Mouse (Mus musculus): ENCODE results near the gene Muc4. TPM values are rescaled to one million over a fixed set of nuclear protein-coding genes. Genes with fewer than 3 reads are reported as not detected.
A peak's percentile ranks its signal among the peaks of the same experiment; 100 is the strongest.

Gene Muc4
- total and polyA plus RNA-seq, 2 experiments = 0.02 to 0.18 TPM

GRCm38 (mm10) chr16:32728730-32729129, 7.0 kb upstream of the Muc4 start:
- TF ChIP-seq POLR2A (IDR thresholded peaks at IDR 0.05; ENCODE audit: extremely low read depth, insufficient read depth, low read length) = no peak
- no peak for TF ChIP-seq CTCF (IDR thresholded peaks at IDR 0.05; ENCODE audit: low read depth, low read length)
- Histone ChIP-seq H3K4me1 (ENCODE audit: control insufficient read depth, insufficient read depth, low read length) (peaks cover 3% of the 10 kb centered on the region), H3K27ac (replicated peaks; ENCODE audit: insufficient read depth, low read depth, low read length) (no peak overlapping the region; the same call in 1 of the 2 replicates), H3K9ac (ENCODE audit: low read depth, low read length) (no peak overlapping the region), H3K36me3 (ENCODE audit: control insufficient read depth, insufficient read depth, low read length) (no peaks in the 10 kb centered on the region), H3K4me3 (ENCODE audit: insufficient read depth, low read depth, low read length) (no peak overlapping the region), H3K79me2 (ENCODE audit: control insufficient read depth, insufficient read depth, low read length) (no peaks in the 10 kb centered on the region), H3K27me3 (ENCODE audit: control insufficient read depth, insufficient read depth, low read length) (no peaks in the 10 kb centered on the region)
- WGBS = 23% methylated on average over 1 of the region's 1 CpGs
- DNase-seq (ENCODE audit: extremely low read depth, low read depth, low spot score) = peak; percentile 94

GRCm38 (mm10) chr16:32733213-32733612, 2.5 kb upstream of the Muc4 start:
- DNase-seq (ENCODE audit: extremely low read depth, low read depth, low spot score) = no peak
- WGBS = 90% methylated on average over 3 of the region's 3 CpGs
- Histone ChIP-seq H3K9ac (ENCODE audit: low read depth, low read length) (no peak overlapping the region), H3K4me3 (ENCODE audit: insufficient read depth, low read depth, low read length) (no peak overlapping the region), H3K27me3 (ENCODE audit: control insufficient read depth, insufficient read depth, low read length) (no peaks in the 10 kb centered on the region), H3K36me3 (ENCODE audit: control insufficient read depth, insufficient read depth, low read length) (no peaks in the 10 kb centered on the region), H3K79me2 (ENCODE audit: control insufficient read depth, insufficient read depth, low read length) (no peaks in the 10 kb centered on the region), H3K4me1 (ENCODE audit: control insufficient read depth, insufficient read depth, low read length) (peaks cover 3% of the 10 kb centered on the region), H3K27ac (replicated peaks; ENCODE audit: insufficient read depth, low read depth, low read length) (no peak overlapping the region)
- TF ChIP-seq POLR2A (IDR thresholded peaks at IDR 0.05; ENCODE audit: extremely low read depth, insufficient read depth, low read length) (no peak), CTCF (IDR thresholded peaks at IDR 0.05; ENCODE audit: low read depth, low read length) (no peak)

GRCm38 (mm10) chr16:32736022-32736421, 336 bp downstream of the Muc4 start:
- TF ChIP-seq CTCF (IDR thresholded peaks at IDR 0.05; ENCODE audit: low read depth, low read length) (no peak), POLR2A (IDR thresholded peaks at IDR 0.05; ENCODE audit: extremely low read depth, insufficient read depth, low read length) (no peak)
- no peaks in the 10 kb centered on the region for H3K27me3 ChIP-seq (ENCODE audit: control insufficient read depth, insufficient read depth, low read length)
- DNase-seq (ENCODE audit: extremely low read depth, low read depth, low spot score) = no peak
- H3K79me2 ChIP-seq (ENCODE audit: control insufficient read depth, insufficient read depth, low read length) = no peaks in the 10 kb centered on the region
- H3K9ac ChIP-seq (ENCODE audit: low read depth, low read length) = no peak overlapping the region
- H3K27ac ChIP-seq (replicated peaks; ENCODE audit: insufficient read depth, low read depth, low read length) = no peak overlapping the region
- WGBS = 79% methylated on average over 3 of the region's 3 CpGs
- H3K4me3 ChIP-seq (ENCODE audit: insufficient read depth, low read depth, low read length) = no peak overlapping the region
- no peaks in the 10 kb centered on the region for H3K36me3 ChIP-seq (ENCODE audit: control insufficient read depth, insufficient read depth, low read length)
- H3K4me1 ChIP-seq (ENCODE audit: control insufficient read depth, insufficient read depth, low read length) = peaks cover 4% of the 10 kb centered on the region; the same call in 1 of the 2 replicates

GRCm38 (mm10) chr16:32740003-32740663, 4.4 kb downstream of the Muc4 start:
- Histone ChIP-seq H3K9ac (ENCODE audit: low read depth, low read length) (no peak overlapping the region), H3K4me1 (ENCODE audit: control insufficient read depth, insufficient read depth, low read length) (peaks cover 4% of the 10 kb centered on the region; the same call in 1 of the 2 replicates), H3K79me2 (ENCODE audit: control insufficient read depth, insufficient read depth, low read length) (no peaks in the 10 kb centered on the region), H3K27me3 (ENCODE audit: control insufficient read depth, insufficient read depth, low read length) (no peaks in the 10 kb centered on the region), H3K4me3 (ENCODE audit: insufficient read depth, low read depth, low read length) (no peak overlapping the region), H3K36me3 (ENCODE audit: control insufficient read depth, insufficient read depth, low read length) (no peaks in the 10 kb centered on the region), H3K27ac (replicated peaks; ENCODE audit: insufficient read depth, low read depth, low read length) (no peak overlapping the region)
- DNase-seq (ENCODE audit: extremely low read depth, low read depth, low spot score) = peak; percentile 51
- TF ChIP-seq POLR2A (IDR thresholded peaks at IDR 0.05; ENCODE audit: extremely low read depth, insufficient read depth, low read length) (no peak), CTCF (IDR thresholded peaks at IDR 0.05; ENCODE audit: low read depth, low read length) (no peak)
- 34% methylated on average over 8 of the region's 8 CpGs for WGBS

- Histone ChIP-seq H3K36me3 (ENCODE audit: control insufficient read depth, insufficient read depth, low read length) (no peaks in the 10 kb centered on the region), H3K4me3 (ENCODE audit: insufficient read depth, low read depth, low read length) (no peak overlapping the region), H3K9ac (ENCODE audit: low read depth, low read length) (no peak overlapping the region), H3K27ac (replicated peaks; ENCODE audit: insufficient read depth, low read depth, low read length) (no peak overlapping the region), H3K79me2 (ENCODE audit: control insufficient read depth, insufficient read depth, low read length) (no peaks in the 10 kb centered on the region), H3K27me3 (ENCODE audit: control insufficient read depth, insufficient read depth, low read length) (no peaks in the 10 kb centered on the region), H3K4me1 (ENCODE audit: control insufficient read depth, insufficient read depth, low read length) (peaks cover 4% of the 10 kb centered on the region; the same call in 1 of the 2 replicates)
- DNase-seq (ENCODE audit: extremely low read depth, low read depth, low spot score) = no peak
- 78% methylated on average over 9 of the region's 9 CpGs for WGBS
- TF ChIP-seq CTCF (IDR thresholded peaks at IDR 0.05; ENCODE audit: low read depth, low read length) = no peak
- no peak for TF ChIP-seq POLR2A (IDR thresholded peaks at IDR 0.05; ENCODE audit: extremely low read depth, insufficient read depth, low read length)
Observed at GRCm38 (mm10) chr16:32741366-32741765, 5.7 kb downstream of the Muc4 start.

- TF ChIP-seq CTCF (IDR thresholded peaks at IDR 0.05; ENCODE audit: low read depth, low read length) = no peak
- WGBS = 92% methylated on average over 2 of the region's 2 CpGs
Observed at GRCm38 (mm10) chr16:32742712-32743111, 7.0 kb downstream of the Muc4 start.

More at GRCm38 (mm10) chr16:32742712-32743111, 7.0 kb downstream of the Muc4 start:
- no peaks in the 10 kb centered on the region for H3K36me3 ChIP-seq (ENCODE audit: control insufficient read depth, insufficient read depth, low read length)
- H3K27me3 ChIP-seq (ENCODE audit: control insufficient read depth, insufficient read depth, low read length) = no peaks in the 10 kb centered on the region
- H3K4me1 ChIP-seq (ENCODE audit: control insufficient read depth, insufficient read depth, low read length) = peaks cover 4% of the 10 kb centered on the region; the same call in 1 of the 2 replicates
- H3K4me3 ChIP-seq (ENCODE audit: insufficient read depth, low read depth, low read length) = no peak overlapping the region
- no peak overlapping the region for H3K9ac ChIP-seq (ENCODE audit: low read depth, low read length)
- no peak overlapping the region for H3K27ac ChIP-seq (replicated peaks; ENCODE audit: insufficient read depth, low read depth, low read length)
- no peak for DNase-seq (ENCODE audit: extremely low read depth, low read depth, low spot score)
- H3K79me2 ChIP-seq (ENCODE audit: control insufficient read depth, insufficient read depth, low read length) = no peaks in the 10 kb centered on the region
